Mouse (Mus musculus): Measurements from ENCODE around the gene Gm7534.

DNA sequence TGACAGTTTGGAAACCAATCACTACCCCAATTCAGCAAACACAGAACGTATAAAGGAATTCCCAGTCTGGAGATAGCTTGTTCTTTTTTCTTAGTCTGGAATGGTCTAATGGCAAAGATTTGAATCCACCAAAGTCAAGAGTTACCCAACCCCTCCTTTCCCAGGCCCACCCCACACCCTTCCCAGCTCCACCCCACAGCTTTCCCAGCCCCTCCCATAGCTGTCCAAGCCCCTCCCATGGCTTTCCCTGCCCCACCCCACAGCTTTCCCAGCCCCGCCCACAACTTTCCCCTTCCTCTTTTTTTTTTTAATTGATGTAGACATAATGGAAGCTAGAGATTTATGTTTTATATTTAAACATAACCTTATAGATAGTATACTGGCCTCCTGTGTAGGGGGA lies 3.4 kb downstream of the Gm7534 start:
- TF ChIP-seq CTCF (IDR thresholded peaks at IDR 0.05; ENCODE audit: low read depth) (no peak), EP300 (IDR thresholded peaks at IDR 0.05; ENCODE audit: low read depth) (no peak)

Measured in liver, embryonic 14.5 days (tissue).